Mouse (Mus musculus) regulatory T cell (primary cell): ENCODE measurements around the gene Rdx.

Experiments
- in situ Hi-C: fragments of 300-600 bp; cut with MboI, MseI; formaldehyde crosslinking; loops from one replicate; pipeline ENCODE4 v1.15.1; 2025; ENCODE audit warnings: high pct_unique_total_duplicates

Gene Rdx

GRCm38 (mm10) chr9:52107161-52107560 lies 60.2 kb downstream of the Rdx start:
- in situ Hi-C loops: loop anchor here (5.0 to 25.0 kb wide), 2 partner anchors 115 to 745 kb away; no protein-coding TSS in a partner anchor

- in situ Hi-C loops: loop anchor here (25.0 kb wide), 1 partner anchor 748 kb away; no protein-coding TSS in a partner anchor
Measured at GRCm38 (mm10) chr9:52110738-52111137, 63.8 kb downstream of the Rdx start.

- in situ Hi-C loops: loop anchor here (25.0 kb wide), 1 partner anchor 751 kb away; no protein-coding TSS in a partner anchor
Measured at GRCm38 (mm10) chr9:52113091-52113490, 66.1 kb downstream of the Rdx start.

DNA sequence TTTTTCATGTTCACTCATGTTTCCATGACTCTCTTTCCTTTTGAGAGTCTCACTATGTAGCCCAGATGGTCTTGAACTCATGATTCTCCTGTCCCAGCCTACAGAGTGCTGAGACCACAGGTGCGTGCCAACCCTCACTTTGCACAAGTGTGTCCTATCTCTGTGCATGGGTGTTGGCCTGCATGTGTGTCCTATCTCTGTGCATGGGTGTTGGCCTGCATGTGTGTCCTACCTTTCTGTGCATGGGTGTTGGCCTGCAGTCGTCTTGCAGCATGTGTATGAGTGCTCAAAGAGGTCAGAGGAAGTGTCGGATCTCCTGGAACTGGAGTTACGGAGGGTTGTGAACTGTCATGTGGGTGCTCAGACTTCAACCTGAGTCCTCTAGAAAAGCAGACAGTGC lies 72.2 kb downstream of the Rdx start:
- in situ Hi-C loops: loop anchor here (25.0 kb wide), 1 partner anchor 757 kb away; no protein-coding TSS in a partner anchor

DNA sequence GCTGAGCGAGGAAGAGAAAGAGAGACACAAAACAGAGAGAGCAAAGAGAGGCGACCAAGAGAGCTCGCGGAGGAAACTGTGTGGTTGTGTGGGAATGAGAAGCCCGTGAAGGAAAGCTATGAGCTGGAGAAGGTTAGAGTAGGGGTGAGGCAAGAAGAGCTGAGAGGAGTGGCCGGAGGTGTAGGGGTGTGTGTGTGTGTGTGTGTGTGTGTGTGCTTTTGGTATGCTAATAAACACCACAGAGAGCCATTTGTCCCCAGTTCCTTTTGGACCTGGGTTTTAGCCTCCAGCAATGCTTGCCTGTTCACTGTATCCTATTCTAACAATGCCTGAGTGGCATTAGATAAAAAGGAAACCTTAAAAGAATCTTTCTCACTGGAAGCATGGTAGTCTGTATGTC lies 78.3 kb downstream of the Rdx start:
- in situ Hi-C loops: no loop called here

- in situ Hi-C loops: no loop called here
Measured at GRCm38 (mm10) chr9:52130348-52130747, 83.4 kb downstream of the Rdx start.

DNA sequence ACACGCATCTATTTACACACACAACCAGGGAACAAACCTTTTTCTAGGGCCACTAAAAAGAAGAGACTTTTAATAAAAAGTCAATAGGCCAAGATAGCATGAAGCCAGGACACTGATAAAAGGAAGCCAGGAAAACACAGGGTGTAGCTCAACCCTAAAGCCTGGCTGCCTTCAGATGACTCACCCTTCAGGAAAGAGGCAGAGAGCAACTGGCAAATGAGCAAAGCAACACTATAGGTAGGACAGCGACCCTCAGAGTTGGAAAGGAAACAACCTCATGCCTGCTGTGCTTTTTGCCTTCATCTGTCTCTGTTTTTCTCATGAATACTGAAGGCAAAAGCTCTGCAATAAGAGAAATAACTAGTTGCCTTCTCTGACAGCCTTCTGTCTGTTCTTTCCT lies 85.8 kb downstream of the Rdx start:
- in situ Hi-C loops: no loop called here
